Mouse (Mus musculus) adrenal gland, adult (tissue): ENCODE data around the gene Wdr61.
A peak's percentile ranks its signal among the peaks of the same experiment; 100 is the strongest.

ENCODE experiments used
- DNase-seq, 2 experiments: peaks; one replicate each; pipeline ENCODE4 v3.0.0; 2022 to 2023; ENCODE audit warnings: low spot score in 1 of 2; ENCODE audit not compliant: inconsistent age in 2 of 2

Gene Wdr61

DNA sequence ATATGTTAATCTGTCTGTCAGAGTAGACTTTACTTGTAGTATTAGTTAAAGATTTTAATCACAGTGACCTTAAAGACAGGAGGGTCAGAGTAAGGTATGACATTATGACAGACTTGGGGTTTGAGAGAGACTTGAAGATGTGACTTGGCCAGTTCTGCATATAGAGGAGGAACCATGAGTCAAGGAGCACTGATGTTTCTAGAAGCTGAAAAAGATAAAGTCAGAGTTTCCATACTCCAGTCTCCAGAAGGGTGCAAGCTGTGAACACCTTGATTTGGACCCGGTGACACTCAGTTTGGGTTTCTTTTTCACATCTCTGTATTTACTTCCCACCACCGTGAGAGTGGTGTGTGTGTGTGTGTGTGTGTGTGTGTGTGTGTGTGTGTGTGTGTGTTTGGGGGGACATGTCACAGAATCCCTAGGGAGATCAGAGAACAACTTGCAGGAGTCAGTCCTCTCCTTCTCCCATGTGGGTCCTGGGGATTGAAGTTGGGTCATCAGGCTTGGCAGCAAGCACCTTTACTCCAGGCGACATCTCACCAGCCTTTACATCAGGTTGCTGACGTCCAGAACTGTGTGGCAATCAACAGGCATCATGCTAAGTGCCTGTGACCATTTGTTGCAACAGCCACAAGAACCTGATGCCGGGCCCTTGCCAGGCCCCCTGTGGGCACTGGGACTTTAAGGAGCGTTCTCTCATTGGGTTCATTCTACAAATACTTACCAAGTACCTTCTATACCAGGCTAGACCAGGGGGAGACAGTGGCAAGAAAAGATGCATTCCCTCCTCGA is 50.3 kb downstream of the Wdr61 start:
- DNase-seq: no peak

DNA sequence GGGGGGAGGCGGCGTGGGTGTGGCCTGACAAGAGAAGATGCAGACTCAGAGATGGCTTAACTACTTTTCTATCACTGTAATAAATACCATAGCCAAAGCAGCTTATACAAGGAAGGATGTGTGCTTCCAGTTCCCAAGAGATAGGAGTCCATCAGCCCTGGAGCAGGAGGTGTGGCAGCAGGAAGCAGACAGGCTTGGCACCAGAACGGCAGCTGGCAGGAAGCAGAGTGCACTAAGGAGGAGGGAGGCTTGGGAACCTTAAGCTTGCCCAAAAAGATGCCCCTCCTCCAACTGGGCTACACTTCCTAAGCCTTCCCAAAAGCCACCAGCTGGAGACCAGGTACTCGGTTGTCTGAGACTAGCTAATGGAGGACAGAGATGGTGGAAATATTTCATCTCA is 51.5 kb downstream of the Wdr61 start:
- DNase-seq: peak in 1 of 2 experiments; percentile 19

DNA sequence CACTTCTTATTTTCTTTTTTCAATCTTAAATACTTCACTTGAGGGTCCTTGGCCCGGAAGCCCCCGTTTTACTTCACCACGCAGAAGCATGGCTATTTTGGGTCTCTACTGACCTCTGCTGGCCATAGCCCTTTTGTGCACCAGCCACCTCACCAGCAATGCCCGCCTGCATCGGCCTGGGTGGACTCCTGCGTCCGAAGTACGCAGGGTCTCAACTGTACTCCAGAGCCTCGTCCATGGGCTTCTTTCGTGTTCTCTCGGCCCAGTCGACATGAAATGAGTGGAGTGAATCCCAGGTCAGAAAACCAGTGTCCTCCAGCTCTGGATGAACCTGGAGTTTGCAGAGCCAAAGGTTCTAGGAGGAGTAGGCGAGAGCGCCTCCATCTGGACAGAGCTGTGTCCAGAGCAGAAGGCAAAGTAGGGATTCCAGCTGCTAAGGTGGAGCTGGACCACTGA is 57.8 kb downstream of the Wdr61 start:
- DNase-seq: peak; percentile 85 to 95

DNA sequence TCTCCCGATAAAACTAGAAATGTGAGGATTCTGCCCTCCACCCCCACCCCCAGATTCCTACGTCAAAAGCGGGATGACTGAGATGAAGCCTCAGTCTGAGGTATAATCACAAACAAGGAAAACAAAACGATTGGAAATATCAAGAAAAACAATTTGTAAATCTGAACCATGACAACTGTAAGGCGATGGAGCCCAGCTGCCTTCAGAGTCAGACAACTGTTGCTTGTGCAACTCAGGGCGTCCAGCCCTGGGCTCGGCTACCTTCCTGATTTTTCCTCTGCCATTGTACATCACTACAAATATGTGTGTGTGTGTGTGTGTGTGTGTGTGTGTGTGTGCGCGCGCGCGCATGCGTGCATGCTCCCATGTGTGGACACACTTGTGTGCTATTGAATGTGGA is 60.4 kb downstream of the Wdr61 start:
- DNase-seq: peak in 1 of 2 experiments; percentile 18

DNA sequence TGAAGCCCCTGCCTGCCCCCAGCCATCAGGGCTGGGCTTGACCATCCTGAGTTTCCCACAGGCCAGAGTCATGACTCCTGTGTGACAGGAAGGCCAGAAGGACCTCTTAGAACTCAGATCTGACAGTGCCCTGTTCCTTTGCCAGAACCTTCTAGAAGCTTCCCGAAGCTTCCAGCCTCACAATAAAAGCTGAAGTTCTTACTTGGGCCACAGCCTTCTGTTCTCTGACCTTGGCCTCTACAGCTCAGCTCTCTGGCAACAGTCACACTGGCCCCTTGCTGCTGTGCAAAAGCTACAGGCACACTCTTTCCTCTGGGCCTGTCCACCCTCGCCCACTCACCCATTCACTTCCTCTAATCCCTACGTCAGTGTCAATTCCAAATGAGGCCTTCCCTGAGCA is 62.4 kb downstream of the Wdr61 start:
- DNase-seq: peak; percentile 80 to 85

DNA sequence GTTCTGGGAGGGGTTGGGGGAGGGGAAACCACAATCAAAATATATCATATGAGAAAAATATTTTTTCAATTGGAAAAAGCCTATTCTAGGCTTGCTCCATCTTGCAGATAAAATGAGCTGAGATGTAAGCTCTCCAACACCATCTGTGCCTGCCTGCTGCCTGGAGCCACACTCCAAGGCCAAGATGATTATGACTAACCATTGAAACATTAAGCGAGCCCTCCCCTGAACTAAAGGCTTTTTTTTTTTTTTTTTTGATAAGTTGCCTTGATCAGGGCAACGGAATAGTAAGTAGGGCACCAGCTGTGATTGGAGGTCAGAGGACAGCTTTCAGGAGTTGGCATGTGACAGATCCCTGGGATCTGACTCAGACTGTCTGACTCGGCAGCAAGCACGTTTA is 65.9 kb downstream of the Wdr61 start:
- DNase-seq: peak; percentile 45 to 70

DNA sequence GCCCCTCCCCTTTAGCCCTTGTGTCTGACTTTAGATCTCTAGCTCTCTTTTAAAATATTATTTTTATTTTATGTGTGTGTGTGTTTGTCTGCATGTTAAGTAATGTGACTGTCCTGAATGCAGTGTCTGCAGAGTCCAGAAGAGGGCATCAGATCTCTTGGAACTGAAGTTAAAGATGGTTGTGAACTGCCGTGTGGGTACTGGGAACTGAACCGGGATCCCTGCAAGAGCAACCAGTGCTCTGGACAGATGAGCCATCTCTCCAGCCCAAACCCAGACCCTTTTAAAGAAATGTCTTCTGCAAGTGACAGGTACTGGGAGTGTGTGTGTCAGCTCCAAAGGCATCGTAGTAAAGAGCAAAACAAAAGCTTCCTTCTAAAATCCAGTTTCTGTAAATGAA is 68.2 kb downstream of the Wdr61 start:
- DNase-seq: no peak
